Mouse (Mus musculus): ENCODE measurements around the gene Nr1i3. TPM values are rescaled to one million over a fixed set of nuclear protein-coding genes. Genes with fewer than 3 reads are reported as not detected.

Gene Nr1i3
- not detected for polyA plus RNA-seq (2014; fragmentation: Illumina TruSeq; extraction: RNeasy Lipid Tissue Mini Kit (QIAGEN cat#74804); ENCODE audit: low read depth, low replicate concordance)

GRCm38 (mm10) chr1:171213801-171214496 lies at the start of gene Nr1i3:
Gene Nr1i3 (plus strand): TSS chr1:171213970.

GRCm38 (mm10) chr1:171195887-171196397 lies 17.8 kb upstream of the Nr1i3 start, which contains the start of gene Pcp4l1:
Gene Pcp4l1 (minus strand): TSS chr1:171196268.

GRCm38 (mm10) chr1:171222238-171223155 lies 8.7 kb downstream of the Nr1i3 start, which contains the start of gene Tomm40l:
Gene Tomm40l (minus strand): TSS chr1:171222514.

DNA sequence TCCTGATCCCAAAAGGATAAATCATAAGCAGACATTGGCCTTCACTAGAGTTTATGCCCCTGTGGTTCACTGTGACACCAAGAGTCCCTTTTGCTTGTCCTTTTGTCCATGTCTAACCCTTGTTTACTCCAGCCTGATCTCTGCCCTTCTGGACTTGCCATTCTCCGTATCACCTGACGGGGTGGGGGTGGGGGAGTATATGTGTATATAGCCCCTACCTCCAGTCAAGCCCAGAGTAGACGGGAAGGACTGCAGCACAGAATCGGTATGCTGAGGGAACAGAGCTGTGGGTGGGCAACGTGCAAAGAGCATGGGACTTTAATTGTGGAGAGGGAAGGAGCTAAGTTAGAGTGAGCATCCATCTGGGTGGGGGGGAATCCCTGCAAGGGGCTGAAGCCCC lies 11.1 kb downstream of the Nr1i3 start, which contains the start of gene Apoa2:
Gene Apoa2, plus strand, starts transcription at position 198 of the 400 bp plus-strand sequence.

GRCm38 (mm10) chr1:171234126-171234525 lies 20.4 kb downstream of the Nr1i3 start, which contains the start of gene Fcer1g:
Gene Fcer1g (minus strand): TSS chr1:171234365.

DNA sequence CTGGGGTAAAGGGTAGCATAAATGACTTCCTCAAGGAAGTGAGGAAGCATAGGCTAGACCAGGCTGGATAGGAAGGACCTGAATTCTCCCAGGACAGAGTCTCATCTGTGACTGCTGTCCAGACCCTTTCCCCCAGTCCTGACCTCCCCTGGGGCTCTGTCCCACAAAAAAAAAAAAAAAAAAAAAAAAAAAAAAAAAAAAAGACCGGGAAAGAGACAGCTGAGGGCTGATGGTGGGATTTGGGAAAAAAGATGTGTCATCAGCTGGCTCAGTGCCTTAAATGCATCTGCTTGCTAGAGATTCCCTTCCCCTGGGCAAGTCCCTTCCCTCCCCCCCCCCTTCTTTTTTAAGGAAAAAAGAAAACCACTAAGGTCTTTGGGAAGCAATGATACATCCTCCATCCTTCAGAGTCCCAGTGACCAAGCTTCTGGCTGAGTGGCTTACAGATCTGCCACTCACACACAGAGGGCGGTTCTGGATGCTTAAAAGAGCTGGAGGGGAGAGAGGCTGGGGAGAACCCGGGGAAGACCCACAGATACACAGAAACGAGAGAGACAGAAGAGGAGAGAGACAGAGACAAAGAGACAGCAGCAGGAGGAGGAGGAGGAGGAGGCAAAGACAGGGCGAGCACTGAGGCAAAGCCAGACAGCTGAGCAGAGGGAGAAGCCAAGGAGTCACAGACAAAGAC lies 36.3 kb downstream of the Nr1i3 start, which contains the start of gene Adamts4:
Gene Adamts4, plus strand, starts transcription at position 509 of the 688 bp plus-strand sequence.

DNA sequence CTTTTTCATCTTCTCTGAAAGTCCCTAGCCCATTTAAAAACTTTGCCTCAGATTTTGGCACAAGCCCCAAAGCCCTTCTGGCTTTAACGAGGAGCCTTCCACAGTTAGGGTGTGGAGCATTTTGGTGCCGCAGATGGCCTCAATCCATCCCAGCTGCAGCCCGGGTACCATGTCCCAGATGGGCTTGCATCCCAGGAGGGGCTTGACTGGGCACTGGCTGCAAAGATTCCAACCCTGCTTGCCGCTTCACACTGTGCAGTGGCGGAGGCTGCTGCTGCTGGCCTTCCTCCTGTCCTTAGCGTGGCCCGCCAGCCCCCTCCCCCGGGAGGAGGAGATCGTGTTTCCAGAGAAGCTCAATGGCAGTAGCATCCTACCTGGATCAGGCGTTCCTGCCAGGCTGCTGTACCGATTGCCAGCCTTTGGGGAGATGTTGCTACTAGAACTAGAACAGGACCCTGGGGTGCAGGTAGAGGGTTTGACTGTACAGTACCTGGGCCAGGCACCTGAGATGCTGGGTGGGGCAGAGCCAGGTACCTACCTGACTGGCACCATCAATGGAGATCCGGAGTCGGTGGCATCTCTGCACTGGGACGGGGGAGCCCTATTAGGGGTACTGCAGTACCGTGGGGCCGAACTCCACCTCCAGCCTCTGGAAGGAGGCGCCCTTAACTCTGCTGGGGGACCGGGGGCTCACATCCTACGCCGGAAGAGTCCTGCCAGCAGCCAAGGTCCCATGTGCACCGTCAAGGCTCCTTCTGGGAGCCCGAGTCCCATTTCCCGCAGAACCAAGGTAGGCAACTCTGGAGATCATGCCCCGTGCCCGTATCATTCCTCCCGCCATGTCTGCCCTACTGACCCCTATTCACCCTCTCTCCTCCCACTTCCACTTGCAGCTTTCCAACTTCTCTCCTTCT lies 37.2 kb downstream of the Nr1i3 start, which contains the start of gene Ndufs2:
Gene Ndufs2, minus strand, starts transcription at position 709 of the 914 bp plus-strand sequence.

DNA sequence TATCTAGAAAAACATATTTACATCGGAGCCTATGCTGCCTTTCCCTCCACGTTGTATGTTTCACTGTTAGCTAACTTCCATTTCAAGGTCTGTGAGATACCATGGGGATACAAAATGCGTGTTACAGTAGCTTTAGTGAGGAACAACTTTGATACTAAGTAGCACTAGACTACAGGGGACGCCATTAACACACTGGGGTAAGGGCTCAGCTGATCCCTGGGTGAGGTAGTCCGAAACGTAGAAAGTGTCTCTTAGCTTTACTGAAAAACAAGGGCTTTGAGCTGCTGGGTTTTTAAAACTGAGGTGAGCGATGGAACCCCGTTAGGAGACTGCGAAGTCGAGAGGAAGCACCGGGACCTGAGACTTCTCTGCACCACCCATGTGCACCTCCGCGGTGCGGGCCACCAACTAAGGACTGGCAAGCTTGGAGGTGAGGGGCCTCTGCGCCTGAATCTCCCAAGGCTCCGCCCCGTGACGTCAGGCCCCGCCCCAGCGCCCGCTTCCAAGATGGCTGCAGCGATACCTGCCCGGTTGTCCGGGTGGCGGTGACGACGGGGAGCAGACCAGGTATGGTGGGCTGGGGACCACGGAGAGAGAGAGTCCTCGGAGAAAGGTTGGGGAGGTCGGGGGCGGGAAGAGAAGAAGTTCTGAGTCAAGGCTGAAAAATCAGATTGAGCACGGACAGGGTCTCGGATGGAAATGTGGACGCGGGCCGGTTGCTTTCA lies 56.2 kb downstream of the Nr1i3 start, which contains the start of gene B4galt3:
Gene B4galt3, plus strand, starts transcription at position 481 of the 725 bp plus-strand sequence.

Other genes with a start within 250 kb of the Nr1i3 start
- 108 TPM for gene Fcgr2b, start 237.4 kb upstream of the Nr1i3 start, polyA plus RNA-seq (2014; fragmentation: Illumina TruSeq; extraction: RNeasy Lipid Tissue Mini Kit (QIAGEN cat#74804); ENCODE audit: low read depth, low replicate concordance)
- 3.2 TPM for gene Fcgr4, start 195.1 kb upstream of the Nr1i3 start, polyA plus RNA-seq (2014; fragmentation: Illumina TruSeq; extraction: RNeasy Lipid Tissue Mini Kit (QIAGEN cat#74804); ENCODE audit: low read depth, low replicate concordance)
- gene Fcgr3, start 149.0 kb upstream of the Nr1i3 start, polyA plus RNA-seq (2014; fragmentation: Illumina TruSeq; extraction: RNeasy Lipid Tissue Mini Kit (QIAGEN cat#74804); ENCODE audit: low read depth, low replicate concordance): 3.4 TPM
- gene Cfap126, start 100.1 kb upstream of the Nr1i3 start, polyA plus RNA-seq (2014; fragmentation: Illumina TruSeq; extraction: RNeasy Lipid Tissue Mini Kit (QIAGEN cat#74804); ENCODE audit: low read depth, low replicate concordance): 3.7 TPM
- 129 TPM for gene Sdhc, start 63.4 kb upstream of the Nr1i3 start, polyA plus RNA-seq (2014; fragmentation: Illumina TruSeq; extraction: RNeasy Lipid Tissue Mini Kit (QIAGEN cat#74804); ENCODE audit: low read depth, low replicate concordance)
- gene Mpz, start 63.3 kb upstream of the Nr1i3 start, polyA plus RNA-seq (2014; fragmentation: Illumina TruSeq; extraction: RNeasy Lipid Tissue Mini Kit (QIAGEN cat#74804); ENCODE audit: low read depth, low replicate concordance): 0.20 TPM
- gene Pcp4l1, start 17.7 kb upstream of the Nr1i3 start, polyA plus RNA-seq (2014; fragmentation: Illumina TruSeq; extraction: RNeasy Lipid Tissue Mini Kit (QIAGEN cat#74804); ENCODE audit: low read depth, low replicate concordance): 6.5 TPM
- gene Tomm40l, start 8.5 kb downstream of the Nr1i3 start, polyA plus RNA-seq (2014; fragmentation: Illumina TruSeq; extraction: RNeasy Lipid Tissue Mini Kit (QIAGEN cat#74804); ENCODE audit: low read depth, low replicate concordance): 7.3 TPM
- 3.9 TPM for gene Apoa2, start 11.1 kb downstream of the Nr1i3 start, polyA plus RNA-seq (2014; fragmentation: Illumina TruSeq; extraction: RNeasy Lipid Tissue Mini Kit (QIAGEN cat#74804); ENCODE audit: low read depth, low replicate concordance)
- 10.8 TPM for gene Fcer1g, start 20.4 kb downstream of the Nr1i3 start, polyA plus RNA-seq (2014; fragmentation: Illumina TruSeq; extraction: RNeasy Lipid Tissue Mini Kit (QIAGEN cat#74804); ENCODE audit: low read depth, low replicate concordance)
- 1.2 TPM for gene Adamts4, start 36.5 kb downstream of the Nr1i3 start, polyA plus RNA-seq (2014; fragmentation: Illumina TruSeq; extraction: RNeasy Lipid Tissue Mini Kit (QIAGEN cat#74804); ENCODE audit: low read depth, low replicate concordance)
- 89.0 TPM for gene Ndufs2, start 37.4 kb downstream of the Nr1i3 start, polyA plus RNA-seq (2014; fragmentation: Illumina TruSeq; extraction: RNeasy Lipid Tissue Mini Kit (QIAGEN cat#74804); ENCODE audit: low read depth, low replicate concordance)
- gene B4galt3, start 56.4 kb downstream of the Nr1i3 start, polyA plus RNA-seq (2014; fragmentation: Illumina TruSeq; extraction: RNeasy Lipid Tissue Mini Kit (QIAGEN cat#74804); ENCODE audit: low read depth, low replicate concordance): 2.3 TPM
- gene Ppox, start 67.2 kb downstream of the Nr1i3 start, polyA plus RNA-seq (2014; fragmentation: Illumina TruSeq; extraction: RNeasy Lipid Tissue Mini Kit (QIAGEN cat#74804); ENCODE audit: low read depth, low replicate concordance): 6.2 TPM
- 15.0 TPM for gene Usp21, start 74.0 kb downstream of the Nr1i3 start, polyA plus RNA-seq (2014; fragmentation: Illumina TruSeq; extraction: RNeasy Lipid Tissue Mini Kit (QIAGEN cat#74804); ENCODE audit: low read depth, low replicate concordance)
- gene Ufc1, start 81.1 kb downstream of the Nr1i3 start, polyA plus RNA-seq (2014; fragmentation: Illumina TruSeq; extraction: RNeasy Lipid Tissue Mini Kit (QIAGEN cat#74804); ENCODE audit: low read depth, low replicate concordance): 101 TPM
- gene Dedd, start 115.2 kb downstream of the Nr1i3 start, polyA plus RNA-seq (2014; fragmentation: Illumina TruSeq; extraction: RNeasy Lipid Tissue Mini Kit (QIAGEN cat#74804); ENCODE audit: low read depth, low replicate concordance): 6.7 TPM
- gene Nit1, start 131.7 kb downstream of the Nr1i3 start, polyA plus RNA-seq (2014; fragmentation: Illumina TruSeq; extraction: RNeasy Lipid Tissue Mini Kit (QIAGEN cat#74804); ENCODE audit: low read depth, low replicate concordance): 43.5 TPM
- gene Pfdn2, start 131.7 kb downstream of the Nr1i3 start, polyA plus RNA-seq (2014; fragmentation: Illumina TruSeq; extraction: RNeasy Lipid Tissue Mini Kit (QIAGEN cat#74804); ENCODE audit: low read depth, low replicate concordance): 39.6 TPM
- 0.97 TPM for gene Klhdc9, start 146.8 kb downstream of the Nr1i3 start, polyA plus RNA-seq (2014; fragmentation: Illumina TruSeq; extraction: RNeasy Lipid Tissue Mini Kit (QIAGEN cat#74804); ENCODE audit: low read depth, low replicate concordance)
- 0.40 TPM for gene Nectin4, start 156.1 kb downstream of the Nr1i3 start, polyA plus RNA-seq (2014; fragmentation: Illumina TruSeq; extraction: RNeasy Lipid Tissue Mini Kit (QIAGEN cat#74804); ENCODE audit: low read depth, low replicate concordance)
- gene Arhgap30, start 175.0 kb downstream of the Nr1i3 start, polyA plus RNA-seq (2014; fragmentation: Illumina TruSeq; extraction: RNeasy Lipid Tissue Mini Kit (QIAGEN cat#74804); ENCODE audit: low read depth, low replicate concordance): 1.3 TPM
- 0.69 TPM for gene Usf1, start 197.3 kb downstream of the Nr1i3 start, polyA plus RNA-seq (2014; fragmentation: Illumina TruSeq; extraction: RNeasy Lipid Tissue Mini Kit (QIAGEN cat#74804); ENCODE audit: low read depth, low replicate concordance)
- gene Tstd1, start 204.9 kb downstream of the Nr1i3 start, polyA plus RNA-seq (2014; fragmentation: Illumina TruSeq; extraction: RNeasy Lipid Tissue Mini Kit (QIAGEN cat#74804); ENCODE audit: low read depth, low replicate concordance): 2.9 TPM
- 51.7 TPM for gene F11r, start 223.6 kb downstream of the Nr1i3 start, polyA plus RNA-seq (2014; fragmentation: Illumina TruSeq; extraction: RNeasy Lipid Tissue Mini Kit (QIAGEN cat#74804); ENCODE audit: low read depth, low replicate concordance)